Mouse (Mus musculus) spleen, adult 2 months (tissue): ENCODE measurements around the gene Mpp3. TPM values are rescaled to one million over a fixed set of nuclear protein-coding genes. Genes with fewer than 3 reads are reported as not detected.

Experiments used
- DNase-seq, 2 experiments: peaks; one replicate each; pipeline versions ENCODE4 v3.0.0 to v3.0.0-alpha.2; 2012 to 2021; ENCODE audit warnings: low spot score in 2 of 2, low read depth in 1 of 2
- H3K27ac ChIP-seq: fragments of 200-500 bp; 2 replicates; pipeline ENCODE4 v1.5.1; 2012; ENCODE audit warnings: low read length, inconsistent platforms; ENCODE audit not compliant: insufficient read depth
- H3K27me3 ChIP-seq: fragments of 200-500 bp; 2 replicates; pipeline ENCODE4 v1.6.1; 2012; ENCODE audit warnings: mild to moderate bottlenecking, moderate library complexity, low read length, inconsistent platforms; ENCODE audit not compliant: control insufficient read depth, insufficient read depth
- H3K36me3 ChIP-seq: fragments of 200-500 bp; 2 replicates; pipeline ENCODE4 v1.6.1; 2012; ENCODE audit warnings: mild to moderate bottlenecking, low read length, inconsistent platforms; ENCODE audit not compliant: control insufficient read depth, insufficient read depth
- H3K4me1 ChIP-seq: fragments of 200-500 bp; 2 replicates; pipeline ENCODE4 v1.6.1; 2011; ENCODE audit warnings: inconsistent platforms; ENCODE audit not compliant: control insufficient read depth, insufficient read depth, insufficient read length
- H3K4me3 ChIP-seq: fragments of 200-500 bp; 2 replicates; pipeline ENCODE4 v1.5.1; 2011; ENCODE audit warnings: mild to moderate bottlenecking, inconsistent platforms; ENCODE audit not compliant: insufficient read depth, insufficient read length; ENCODE audit errors: extremely low read depth
- CTCF ChIP-seq: fragments of 200-500 bp; IDR thresholded peaks from 2 replicates; pipeline ENCODE4 v1.5.1; 2011; ENCODE audit warnings: mild to moderate bottlenecking, inconsistent platforms; ENCODE audit not compliant: insufficient read depth, insufficient read length, insufficient replicate concordance; ENCODE audit errors: extremely low read depth
- POLR2A ChIP-seq: fragments of 200-500 bp; IDR thresholded peaks from 2 replicates; pipeline ENCODE4 v1.6.1; 2011; ENCODE audit warnings: low read depth, low read length, inconsistent platforms
- WGBS: fragments of 180-500 bp; shearing (Covaris S2); methylation state at CpG from one replicate; pipeline ENCODE4 v1.1.7; 2018; 5-methylcytosine and 5-hydroxymethylcytosine counted together
- polyA plus RNA-seq: library from polyadenylated mRNA; depleted of rRNA; stranded (reverse); fragments of >200 nt; gene quantifications from 2 replicates; pipeline ENCODE4 v1.2.3, GENCODE M21; 2012

Mpp3 gene
- polyA plus RNA-seq, 1 experiment: 2.7 TPM

- H3K4me3 ChIP-seq: no peak overlapping the region
- WGBS: 94% methylated on average over 8 of the region's 8 CpGs
- no peaks in the 10 kb centered on the region for H3K36me3 ChIP-seq
- H3K27me3 ChIP-seq: no peaks in the 10 kb centered on the region
- DNase-seq: no peak
- TF ChIP-seq CTCF: no peak
- TF ChIP-seq POLR2A: no peak
- H3K27ac ChIP-seq: no peak overlapping the region
- H3K4me1 ChIP-seq: no peaks in the 10 kb centered on the region
These were observed 24.0 kb downstream of the Mpp3 start for GRCm38 (mm10) chr11:102004251-102004650.

GRCm38 (mm10) chr11:101999466-101999865, 28.8 kb downstream of the Mpp3 start:
- Histone ChIP-seq H3K36me3 (no peaks in the 10 kb centered on the region), H3K4me3 (no peak overlapping the region), H3K4me1 (no peaks in the 10 kb centered on the region), H3K27ac (no peak overlapping the region), H3K27me3 (no peaks in the 10 kb centered on the region)
- TF ChIP-seq POLR2A (no peak), CTCF (no peak)
- 65% methylated on average over 4 of the region's 4 CpGs for WGBS
- DNase-seq: no peak

DNA sequence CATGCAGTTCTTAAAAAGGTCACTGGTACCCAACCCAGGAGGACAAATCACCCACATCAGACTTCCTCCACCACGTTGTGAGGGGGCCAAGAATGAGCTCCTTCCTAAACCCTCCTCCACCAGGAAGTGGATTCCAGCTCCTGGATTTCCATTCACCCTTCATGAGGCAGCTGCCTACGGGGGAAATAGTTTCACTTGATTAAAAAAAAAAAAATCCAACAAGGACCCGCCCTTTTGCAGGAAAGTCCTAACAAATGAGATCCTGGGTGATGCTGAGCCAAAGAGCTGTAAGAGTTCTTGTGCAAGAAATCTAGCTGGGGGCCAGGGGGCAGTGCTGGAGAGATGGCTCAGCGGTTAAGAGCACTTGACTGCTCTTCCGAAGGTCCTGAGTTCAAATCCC, 30.0 kb downstream of the Mpp3 start:
- Histone ChIP-seq H3K27ac (no peak overlapping the region), H3K4me3 (no peak overlapping the region), H3K4me1 (no peaks in the 10 kb centered on the region), H3K36me3 (no peaks in the 10 kb centered on the region), H3K27me3 (no peaks in the 10 kb centered on the region)
- TF ChIP-seq CTCF: no peak
- no peak for TF ChIP-seq POLR2A
- 53% methylated on average over 5 of the region's 5 CpGs for WGBS
- no peak for DNase-seq

- WGBS: 89% methylated on average over 7 of the region's 7 CpGs
- Histone ChIP-seq H3K27ac (no peak overlapping the region), H3K4me1 (no peaks in the 10 kb centered on the region), H3K27me3 (no peaks in the 10 kb centered on the region), H3K36me3 (no peaks in the 10 kb centered on the region), H3K4me3 (no peak overlapping the region)
- no peak for DNase-seq
- TF ChIP-seq POLR2A (no peak), CTCF (no peak)
These were observed 32.3 kb downstream of the Mpp3 start for GRCm38 (mm10) chr11:101995938-101996337.

DNA sequence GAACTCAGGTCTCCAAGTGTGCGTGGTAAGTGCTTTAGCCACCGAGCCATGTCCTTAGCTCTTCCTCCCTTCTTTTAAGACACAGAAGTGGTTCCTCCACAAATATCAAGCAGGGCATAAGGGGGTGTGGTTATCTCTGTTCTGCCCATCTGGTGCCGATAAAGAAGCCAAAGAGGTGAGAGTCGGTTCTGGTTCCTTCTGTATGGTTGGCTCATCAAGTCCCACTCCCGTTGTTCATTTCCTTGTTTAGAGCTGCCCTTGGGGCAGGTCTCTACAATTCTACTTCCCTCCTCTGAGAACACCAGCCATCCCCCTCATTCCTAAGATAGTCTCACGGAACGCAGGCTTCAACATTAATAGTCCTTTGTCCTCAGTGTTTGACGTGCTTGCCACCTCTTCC, 34.2 kb downstream of the Mpp3 start:
- TF ChIP-seq CTCF (no peak), POLR2A (no peak)
- H3K4me3 ChIP-seq: no peak overlapping the region
- no peak for DNase-seq
- 0 out of 2 replicates have a peak, but pooled peaks cover 2% of the 10 kb centered on the region for H3K27me3 ChIP-seq
- 51% methylated on average over 8 of the region's 8 CpGs for WGBS
- H3K27ac ChIP-seq: no peak overlapping the region
- no peaks in the 10 kb centered on the region for H3K4me1 ChIP-seq
- no peaks in the 10 kb centered on the region for H3K36me3 ChIP-seq

DNA sequence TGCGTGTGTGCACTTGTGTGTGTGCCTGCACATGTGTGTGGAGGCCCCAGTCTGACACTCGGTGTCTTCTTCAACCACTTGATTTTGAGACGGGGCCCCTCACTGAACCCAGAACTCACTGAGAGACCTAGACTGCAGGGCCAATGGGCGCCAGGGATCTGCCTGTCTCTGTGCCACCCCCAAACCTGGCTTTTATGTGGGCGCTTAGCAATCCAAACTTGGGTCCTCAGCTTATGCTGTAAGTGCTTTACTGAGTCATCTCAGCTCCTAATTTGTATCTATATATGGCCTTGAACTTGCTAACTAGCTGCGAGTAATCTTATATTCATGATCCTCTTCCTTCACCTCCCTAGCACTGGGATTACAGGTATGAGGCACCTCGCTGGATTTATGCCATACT, 35.9 kb downstream of the Mpp3 start:
- WGBS: 94% methylated on average over 7 of the region's 7 CpGs
- Histone ChIP-seq H3K27ac (no peak overlapping the region), H3K4me3 (no peak overlapping the region), H3K4me1 (no peaks in the 10 kb centered on the region), H3K27me3 (0 out of 2 replicates have a peak, but pooled peaks cover 2% of the 10 kb centered on the region), H3K36me3 (no peaks in the 10 kb centered on the region)
- no peak for TF ChIP-seq POLR2A
- no peak for TF ChIP-seq CTCF
- no peak for DNase-seq

GRCm38 (mm10) chr11:101991813-101992212, 36.4 kb downstream of the Mpp3 start:
- TF ChIP-seq CTCF (no peak), POLR2A (no peak)
- no peaks in the 10 kb centered on the region for H3K4me1 ChIP-seq
- DNase-seq: no peak
- H3K27ac ChIP-seq: no peak overlapping the region
- 62% methylated on average over 3 of the region's 3 CpGs for WGBS
- H3K4me3 ChIP-seq: no peak overlapping the region
- H3K27me3 ChIP-seq: 0 out of 2 replicates have a peak, but pooled peaks cover 2% of the 10 kb centered on the region
- H3K36me3 ChIP-seq: no peaks in the 10 kb centered on the region

- Histone ChIP-seq H3K27ac (no peak overlapping the region), H3K27me3 (0 out of 2 replicates have a peak, but pooled peaks cover 2% of the 10 kb centered on the region), H3K36me3 (no peaks in the 10 kb centered on the region), H3K4me1 (no peaks in the 10 kb centered on the region), H3K4me3 (no peak overlapping the region)
- DNase-seq: no peak
- no peak for TF ChIP-seq CTCF
- no peak for TF ChIP-seq POLR2A
- 91% methylated on average over 3 of the region's 3 CpGs for WGBS
These were observed 38.0 kb downstream of the Mpp3 start for GRCm38 (mm10) chr11:101990244-101990643.
